Mouse (Mus musculus): Measurements from ENCODE around the gene Rab37. TPM values are rescaled to one million over a fixed set of nuclear protein-coding genes. Genes with fewer than 3 reads are reported as not detected.

Rab37 gene
- polyA plus RNA-seq, 1 experiment from 2014 or later, result 0.61 TPM

DNA sequence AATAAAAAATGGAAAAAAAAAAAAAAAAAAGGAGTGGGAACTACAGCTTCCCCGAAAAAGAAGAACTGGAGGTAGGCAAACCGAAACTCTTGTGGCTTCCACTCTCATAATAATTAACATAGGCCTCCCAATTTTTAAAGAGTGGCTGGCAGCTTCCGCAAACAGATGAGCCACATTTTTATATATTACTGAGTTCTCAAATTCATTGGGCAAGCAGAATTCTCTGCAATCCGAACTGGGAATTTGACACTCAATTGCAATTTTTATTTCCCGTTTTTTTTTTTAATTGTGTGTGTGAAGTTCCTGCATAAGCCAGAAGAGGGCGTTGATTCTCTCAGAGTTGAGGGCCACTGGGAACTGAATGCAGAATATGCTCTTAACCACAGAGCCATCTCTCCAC, 24.5 kb upstream of the Rab37 start:
- H3K27me3 ChIP-seq (ENCODE audit: control insufficient read depth, insufficient read depth, low read length), result peaks cover 13% of the 10 kb centered on the region; the same call in 1 of the 2 replicates
- no peaks in the 10 kb centered on the region for H3K36me3 ChIP-seq (ENCODE audit: control insufficient read depth, insufficient read depth, low read length)
- ATAC-seq (ENCODE audit: low FRiP score), result no peak
- no peaks in the 10 kb centered on the region for H3K9me3 ChIP-seq (ENCODE audit: control insufficient read depth, low read length)
- H3K9ac ChIP-seq (ENCODE audit: low read length), result no peak overlapping the region
- 73% methylated on average over 6 of the region's 6 CpGs for WGBS
- no peak overlapping the region for H3K4me2 ChIP-seq
- H3K4me1 ChIP-seq (ENCODE audit: control insufficient read depth, insufficient read depth, low read length), result peaks cover 13% of the 10 kb centered on the region
- no peak overlapping the region for H3K27ac ChIP-seq (ENCODE audit: low read depth, low read length)
- DNase-seq (ENCODE audit: low spot score, missing footprints), result no peak
- no peak overlapping the region for H3K4me3 ChIP-seq (ENCODE audit: low read depth, low read length)

DNA sequence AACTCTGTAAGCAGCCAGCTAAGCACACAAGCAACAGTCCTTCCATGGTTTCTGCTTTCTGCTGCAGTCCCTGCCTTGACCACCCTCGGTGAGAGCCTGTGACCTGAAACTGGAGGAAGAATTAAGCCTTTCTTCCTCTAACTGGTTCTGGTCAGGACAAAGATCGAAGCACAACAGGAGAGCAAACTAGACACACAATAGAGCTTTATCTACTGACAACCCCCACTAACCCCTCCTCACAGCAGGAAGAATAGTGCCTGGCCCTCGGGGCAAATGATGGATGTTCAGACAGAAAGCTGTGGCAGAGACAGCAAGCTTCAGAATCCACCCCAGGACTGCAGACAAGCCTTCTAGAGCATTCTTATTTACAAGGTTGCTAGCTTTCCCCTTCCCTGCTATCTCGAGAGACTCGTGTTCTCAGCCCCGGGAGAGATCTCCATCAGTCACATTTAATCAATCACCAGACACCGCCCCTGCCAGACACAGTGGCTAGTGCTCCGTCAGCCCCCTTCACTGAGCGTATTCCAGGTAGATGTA, 20.1 kb upstream of the Rab37 start:
- Histone ChIP-seq H3K4me2 (peak overlapping the region; percentile 24; the same call in 1 of the 2 replicates), H3K27me3 (ENCODE audit: control insufficient read depth, insufficient read depth, low read length) (peaks cover 15% of the 10 kb centered on the region), H3K9me3 (ENCODE audit: control insufficient read depth, low read length) (no peaks in the 10 kb centered on the region), H3K4me1 (ENCODE audit: control insufficient read depth, insufficient read depth, low read length) (peaks cover 14% of the 10 kb centered on the region), H3K4me3 (ENCODE audit: low read depth, low read length) (no peak overlapping the region), H3K36me3 (ENCODE audit: control insufficient read depth, insufficient read depth, low read length) (no peaks in the 10 kb centered on the region), H3K9ac (ENCODE audit: low read length) (no peak overlapping the region), H3K27ac (ENCODE audit: low read depth, low read length) (no peak overlapping the region)
- DNase-seq (ENCODE audit: low spot score, missing footprints) (peak; percentile 91), ATAC-seq (ENCODE audit: low FRiP score) (peak; percentile 52; the same call in 1 of the 2 replicates)
- WGBS, result 11% methylated on average over 9 of the region's 9 CpGs

DNA sequence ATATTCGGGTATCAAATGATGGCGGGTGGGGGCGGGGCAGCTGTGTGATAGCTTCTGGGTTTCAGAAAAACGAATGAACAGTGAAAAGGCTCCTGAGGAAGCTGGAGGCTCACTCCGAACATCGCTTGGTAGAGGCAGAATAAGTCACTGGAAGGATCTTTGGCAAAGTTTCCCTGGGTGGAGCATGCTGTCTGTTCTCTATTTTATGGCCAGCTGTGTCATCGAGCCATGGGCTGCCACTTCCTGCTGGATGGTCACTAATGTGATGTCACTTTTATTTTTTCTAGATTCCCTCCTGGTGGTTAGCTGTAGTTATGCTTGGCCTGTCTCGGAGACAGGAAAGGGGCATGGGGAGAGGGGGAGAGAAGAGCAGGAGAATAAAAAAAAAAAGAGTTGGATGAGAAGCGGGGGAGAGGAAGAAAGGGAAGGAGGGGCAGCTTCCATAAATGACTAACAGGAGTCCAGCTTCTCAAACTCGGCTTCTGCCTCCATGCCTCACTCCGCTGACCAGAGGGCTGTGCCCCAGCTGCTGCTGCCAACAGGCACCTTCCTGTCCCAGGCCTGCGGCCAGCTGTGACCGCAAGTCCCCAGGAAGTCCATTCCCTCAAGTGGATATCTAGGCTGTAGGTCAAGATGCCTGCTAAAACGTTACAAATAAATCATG, 19.5 kb upstream of the Rab37 start:
- Histone ChIP-seq H3K4me2 (peak overlapping the region; percentile 24; the same call in 1 of the 2 replicates), H3K36me3 (ENCODE audit: control insufficient read depth, insufficient read depth, low read length) (no peaks in the 10 kb centered on the region), H3K4me3 (ENCODE audit: low read depth, low read length) (no peak overlapping the region), H3K9me3 (ENCODE audit: control insufficient read depth, low read length) (no peaks in the 10 kb centered on the region), H3K27ac (ENCODE audit: low read depth, low read length) (no peak overlapping the region), H3K4me1 (ENCODE audit: control insufficient read depth, insufficient read depth, low read length) (peaks cover 14% of the 10 kb centered on the region), H3K9ac (ENCODE audit: low read length) (no peak overlapping the region), H3K27me3 (ENCODE audit: control insufficient read depth, insufficient read depth, low read length) (peaks cover 15% of the 10 kb centered on the region)
- WGBS, result 19% methylated on average over 14 of the region's 14 CpGs
- DNase-seq (ENCODE audit: low spot score, missing footprints) (peak; percentile 90), ATAC-seq (ENCODE audit: low FRiP score) (no peak)

DNA sequence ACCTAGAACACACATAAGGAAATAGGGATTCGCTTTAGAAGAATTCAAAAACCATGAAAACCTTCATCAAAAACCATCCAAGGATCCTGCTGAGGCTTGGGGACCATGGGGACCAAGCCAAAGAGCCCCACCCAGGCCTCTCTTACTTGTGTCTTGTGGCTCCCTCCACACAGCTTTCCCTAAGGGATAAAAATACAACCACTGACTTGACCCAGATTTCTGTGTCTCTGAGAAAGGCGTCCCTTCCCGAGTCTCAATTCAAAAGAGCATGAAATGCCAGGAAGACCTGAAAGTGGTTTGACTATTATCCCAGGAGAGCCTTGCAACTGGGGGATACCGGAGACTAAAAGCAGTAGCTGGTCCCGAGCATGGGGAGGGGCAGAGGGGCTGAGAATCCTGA, 18.2 kb upstream of the Rab37 start:
- Histone ChIP-seq H3K27ac (ENCODE audit: low read depth, low read length) (no peak overlapping the region), H3K4me3 (ENCODE audit: low read depth, low read length) (no peak overlapping the region), H3K4me2 (no peak overlapping the region), H3K9ac (ENCODE audit: low read length) (no peak overlapping the region), H3K4me1 (ENCODE audit: control insufficient read depth, insufficient read depth, low read length) (peaks cover 14% of the 10 kb centered on the region), H3K27me3 (ENCODE audit: control insufficient read depth, insufficient read depth, low read length) (peaks cover 12% of the 10 kb centered on the region), H3K36me3 (ENCODE audit: control insufficient read depth, insufficient read depth, low read length) (no peaks in the 10 kb centered on the region), H3K9me3 (ENCODE audit: control insufficient read depth, low read length) (no peaks in the 10 kb centered on the region)
- WGBS, result 69% methylated on average over 5 of the region's 5 CpGs
- ATAC-seq (ENCODE audit: low FRiP score) (no peak), DNase-seq (ENCODE audit: low spot score, missing footprints) (no peak)

DNA sequence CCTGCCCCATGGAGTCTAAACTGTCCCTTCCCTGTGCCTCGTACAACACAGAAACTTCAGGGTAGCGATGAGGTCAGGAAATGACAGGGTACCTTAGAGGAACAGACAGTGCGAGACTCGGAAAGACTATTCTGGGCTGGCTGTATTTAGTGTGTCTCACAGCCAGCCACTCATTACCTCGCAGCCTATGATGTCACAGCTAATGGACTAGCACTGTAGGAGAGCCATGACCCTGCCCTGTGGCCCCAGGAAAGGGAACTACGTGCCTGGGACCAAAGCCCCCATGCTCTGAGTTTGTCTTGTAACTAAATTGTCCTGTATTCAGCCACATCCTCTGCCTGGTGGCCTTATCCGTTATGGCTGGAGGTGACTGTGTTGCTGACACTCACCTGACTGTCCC, 15.8 kb upstream of the Rab37 start:
- DNase-seq (ENCODE audit: low spot score, missing footprints), result no peak
- Histone ChIP-seq H3K4me3 (ENCODE audit: low read depth, low read length) (no peak overlapping the region), H3K27me3 (ENCODE audit: control insufficient read depth, insufficient read depth, low read length) (peaks cover 3% of the 10 kb centered on the region), H3K9me3 (ENCODE audit: control insufficient read depth, low read length) (no peaks in the 10 kb centered on the region), H3K9ac (ENCODE audit: low read length) (no peak overlapping the region), H3K4me1 (ENCODE audit: control insufficient read depth, insufficient read depth, low read length) (peaks cover 14% of the 10 kb centered on the region), H3K27ac (ENCODE audit: low read depth, low read length) (no peak overlapping the region), H3K36me3 (ENCODE audit: control insufficient read depth, insufficient read depth, low read length) (no peaks in the 10 kb centered on the region), H3K4me2 (no peak overlapping the region)
- WGBS, result 84% methylated on average over 7 of the region's 7 CpGs
- ATAC-seq (ENCODE audit: low FRiP score), result no peak

DNA sequence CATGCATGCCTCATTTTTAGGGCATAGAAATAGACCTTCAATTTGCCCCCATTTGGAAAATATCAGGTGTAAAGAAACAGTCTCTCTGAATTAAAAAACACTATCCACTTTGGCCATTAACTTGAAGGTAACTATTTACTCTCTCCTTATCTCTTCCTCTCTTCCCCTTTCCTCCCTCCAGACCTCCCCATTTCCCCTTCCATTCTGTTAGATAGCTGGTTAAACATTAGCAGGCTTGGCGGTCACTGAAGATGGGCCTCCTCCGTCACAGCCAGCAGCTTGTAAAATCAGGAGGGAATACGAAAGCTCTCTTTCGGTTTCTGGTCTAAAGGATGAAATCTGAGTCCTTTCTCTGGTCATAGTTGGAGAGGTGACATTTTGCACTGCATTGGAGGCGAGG, 15.4 kb upstream of the Rab37 start:
- Histone ChIP-seq H3K36me3 (ENCODE audit: control insufficient read depth, insufficient read depth, low read length) (no peaks in the 10 kb centered on the region), H3K4me3 (ENCODE audit: low read depth, low read length) (no peak overlapping the region), H3K9me3 (ENCODE audit: control insufficient read depth, low read length) (no peaks in the 10 kb centered on the region), H3K27ac (ENCODE audit: low read depth, low read length) (no peak overlapping the region), H3K27me3 (ENCODE audit: control insufficient read depth, insufficient read depth, low read length) (peaks cover 3% of the 10 kb centered on the region), H3K4me2 (no peak overlapping the region), H3K9ac (ENCODE audit: low read length) (no peak overlapping the region), H3K4me1 (ENCODE audit: control insufficient read depth, insufficient read depth, low read length) (peaks cover 11% of the 10 kb centered on the region)
- ATAC-seq (ENCODE audit: low FRiP score) (no peak), DNase-seq (ENCODE audit: low spot score, missing footprints) (no peak)
- WGBS, result 79% methylated on average over 5 of the region's 5 CpGs

DNA sequence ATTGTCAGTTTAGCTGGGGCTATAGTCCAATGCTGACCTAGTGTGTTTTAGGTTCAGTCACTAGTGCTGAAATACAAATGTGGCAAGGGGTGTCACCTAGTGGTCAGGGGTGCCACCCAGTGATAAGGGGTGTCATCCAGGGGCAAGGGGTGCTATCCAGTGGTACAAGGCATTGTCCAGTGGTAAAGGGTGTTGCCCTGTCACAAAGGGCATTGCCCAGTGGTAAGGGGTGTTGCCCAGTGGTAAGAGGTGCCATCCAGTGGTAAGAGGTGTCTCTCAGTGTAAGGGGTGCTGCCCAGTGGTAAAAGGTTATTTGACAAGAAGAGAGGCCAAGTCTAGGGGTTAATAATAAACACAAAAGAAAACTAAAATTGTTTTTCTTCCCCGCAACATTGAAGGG, 13.8 kb upstream of the Rab37 start:
- DNase-seq (ENCODE audit: low spot score, missing footprints) (no peak), ATAC-seq (ENCODE audit: low FRiP score) (no peak)
- Histone ChIP-seq H3K9ac (ENCODE audit: low read length) (no peak overlapping the region), H3K27me3 (ENCODE audit: control insufficient read depth, insufficient read depth, low read length) (peaks cover 3% of the 10 kb centered on the region), H3K4me3 (ENCODE audit: low read depth, low read length) (no peak overlapping the region), H3K9me3 (ENCODE audit: control insufficient read depth, low read length) (no peaks in the 10 kb centered on the region), H3K4me2 (no peak overlapping the region), H3K4me1 (ENCODE audit: control insufficient read depth, insufficient read depth, low read length) (no peaks in the 10 kb centered on the region), H3K36me3 (ENCODE audit: control insufficient read depth, insufficient read depth, low read length) (no peaks in the 10 kb centered on the region), H3K27ac (ENCODE audit: low read depth, low read length) (no peak overlapping the region)
- 85% methylated on average over 1 of the region's 1 CpGs for WGBS

DNA sequence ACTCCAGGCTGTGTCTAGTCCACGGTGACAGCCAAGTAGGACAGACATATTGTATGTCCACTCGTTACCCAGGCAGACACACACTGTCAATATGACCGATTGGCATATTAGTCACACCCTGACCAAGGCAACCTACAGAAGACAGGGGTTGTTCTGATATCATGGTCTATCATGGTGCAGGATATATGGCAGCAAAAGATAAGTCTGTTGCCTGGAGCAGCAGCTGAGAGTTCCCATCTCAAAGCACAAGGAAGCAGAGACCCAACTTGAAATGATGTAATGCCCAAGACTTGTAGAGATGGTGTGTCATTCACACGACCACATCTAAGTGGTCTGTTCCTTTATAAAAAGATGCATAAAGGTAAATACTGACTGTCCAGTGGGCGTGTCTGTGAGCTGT, 12.6 kb upstream of the Rab37 start:
- no peak overlapping the region for H3K4me2 ChIP-seq
- DNase-seq (ENCODE audit: low spot score, missing footprints) (no peak), ATAC-seq (ENCODE audit: low FRiP score) (no peak)
- no peaks in the 10 kb centered on the region for H3K36me3 ChIP-seq (ENCODE audit: control insufficient read depth, insufficient read depth, low read length)
- H3K9ac ChIP-seq (ENCODE audit: low read length), result no peak overlapping the region
- no peak overlapping the region for H3K27ac ChIP-seq (ENCODE audit: low read depth, low read length)
- H3K9me3 ChIP-seq (ENCODE audit: control insufficient read depth, low read length), result no peaks in the 10 kb centered on the region
- no peaks in the 10 kb centered on the region; the same call in 1 of the 2 replicates for H3K27me3 ChIP-seq (ENCODE audit: control insufficient read depth, insufficient read depth, low read length)
- no peaks in the 10 kb centered on the region for H3K4me1 ChIP-seq (ENCODE audit: control insufficient read depth, insufficient read depth, low read length)
- WGBS, result 82% methylated on average over 5 of the region's 5 CpGs
- H3K4me3 ChIP-seq (ENCODE audit: low read depth, low read length), result no peak overlapping the region

DNA sequence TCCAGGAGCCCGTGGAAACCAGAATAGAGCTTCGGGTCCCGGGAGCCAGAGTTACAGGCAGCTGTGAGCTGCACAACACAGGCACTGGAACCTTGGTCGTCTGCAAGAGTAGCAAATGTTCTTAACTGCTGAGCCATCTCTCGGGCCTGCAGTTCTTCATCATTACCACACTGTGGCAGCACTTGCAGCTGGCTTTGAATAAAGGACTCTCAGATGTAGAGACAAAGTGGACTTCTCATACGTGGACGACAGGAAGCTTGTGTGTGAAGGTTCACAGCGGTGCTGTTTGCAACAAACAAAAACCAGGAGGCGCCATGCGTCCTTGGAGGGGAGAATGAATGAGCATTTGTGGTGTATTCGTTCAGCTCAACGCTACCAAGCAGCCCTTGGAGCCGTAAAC, 10.3 kb upstream of the Rab37 start:
- WGBS, result 42% methylated on average over 13 of the region's 13 CpGs
- H3K36me3 ChIP-seq (ENCODE audit: control insufficient read depth, insufficient read depth, low read length), result no peaks in the 10 kb centered on the region

More for the DNA sequence above, 10.3 kb upstream of the Rab37 start:
- H3K27me3 ChIP-seq (ENCODE audit: control insufficient read depth, insufficient read depth, low read length), result no peaks in the 10 kb centered on the region
- no peak overlapping the region for H3K9ac ChIP-seq (ENCODE audit: low read length)
- H3K4me2 ChIP-seq, result no peak overlapping the region
- H3K4me3 ChIP-seq (ENCODE audit: low read depth, low read length), result no peak overlapping the region
- ATAC-seq (ENCODE audit: low FRiP score) (no peak), DNase-seq (ENCODE audit: low spot score, missing footprints) (peak; percentile 92)
- H3K9me3 ChIP-seq (ENCODE audit: control insufficient read depth, low read length), result no peaks in the 10 kb centered on the region
- peaks cover 5% of the 10 kb centered on the region; the same call in 1 of the 2 replicates for H3K4me1 ChIP-seq (ENCODE audit: control insufficient read depth, insufficient read depth, low read length)
- H3K27ac ChIP-seq (ENCODE audit: low read depth, low read length), result no peak overlapping the region

Data from midbrain, embryonic 11.5 days (tissue).